Mouse (Mus musculus): Measurements from ENCODE around the gene Dab2.
A peak's percentile ranks its signal among the peaks of the same experiment; 100 is the strongest.

Dab2 gene

DNA sequence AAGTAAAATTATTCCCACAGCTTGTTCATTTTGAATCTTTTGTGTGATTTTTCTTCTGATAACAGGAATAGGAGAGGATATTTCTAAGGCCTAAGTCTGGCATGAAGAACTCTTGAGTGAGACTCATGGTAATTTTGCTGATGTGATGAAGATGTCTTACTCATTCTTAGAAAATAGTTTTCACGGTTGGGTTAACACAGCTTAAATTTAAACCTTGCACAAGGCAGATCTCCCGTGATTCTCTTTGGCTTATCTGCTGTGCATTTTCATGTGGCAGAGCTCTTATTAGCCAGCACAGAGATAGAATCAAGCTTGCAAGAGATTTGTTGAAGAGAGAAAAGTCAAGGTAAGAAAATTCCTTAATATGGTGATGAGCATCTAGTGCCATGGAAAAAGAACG is at the start of gene Dab2:
Gene Dab2 (plus strand): TSS at position 235 of the 400 bp plus-strand sequence.
- ATAC-seq (ENCODE audit: low TSS enrichment): no peak

DNA sequence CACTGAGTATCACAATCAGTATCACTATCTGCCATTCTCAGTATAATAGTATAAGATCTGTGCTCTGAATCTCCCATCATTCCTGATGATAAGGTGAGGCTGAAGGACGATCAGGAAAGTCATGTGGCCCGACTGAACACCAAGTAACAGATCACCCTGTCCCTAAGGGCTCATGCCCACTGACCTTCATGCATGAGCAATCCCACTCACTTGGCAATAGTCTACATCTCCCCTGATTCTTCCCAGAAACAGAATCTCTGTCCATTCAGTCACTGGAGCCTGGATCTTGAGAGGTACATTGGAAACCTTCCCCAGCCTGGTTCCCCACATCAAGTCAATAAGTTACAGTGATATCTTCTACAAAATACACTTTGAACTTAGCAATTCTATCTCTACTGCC is 46.1 kb upstream of the Dab2 start:
- no peak for ATAC-seq (ENCODE audit: low TSS enrichment)

DNA sequence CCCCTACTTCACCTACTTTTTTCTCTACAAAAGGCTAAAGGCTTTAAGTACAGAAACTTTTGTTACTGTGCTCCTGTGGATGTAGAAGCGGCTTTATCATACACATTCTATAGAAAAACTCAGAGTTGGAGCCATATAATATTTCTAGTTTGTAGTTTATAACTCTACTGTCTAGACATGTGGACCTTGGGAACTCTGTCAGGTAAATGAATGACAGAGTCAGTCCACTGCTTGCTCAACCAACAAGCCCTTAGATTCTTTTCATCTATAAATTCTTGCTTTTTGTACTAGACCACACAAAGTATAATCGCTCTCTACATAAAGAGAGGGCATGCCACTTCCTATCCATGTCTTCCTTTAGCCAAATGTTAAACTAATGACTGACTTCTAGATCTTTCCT is 45.2 kb upstream of the Dab2 start:
- ATAC-seq (ENCODE audit: low TSS enrichment): no peak

DNA sequence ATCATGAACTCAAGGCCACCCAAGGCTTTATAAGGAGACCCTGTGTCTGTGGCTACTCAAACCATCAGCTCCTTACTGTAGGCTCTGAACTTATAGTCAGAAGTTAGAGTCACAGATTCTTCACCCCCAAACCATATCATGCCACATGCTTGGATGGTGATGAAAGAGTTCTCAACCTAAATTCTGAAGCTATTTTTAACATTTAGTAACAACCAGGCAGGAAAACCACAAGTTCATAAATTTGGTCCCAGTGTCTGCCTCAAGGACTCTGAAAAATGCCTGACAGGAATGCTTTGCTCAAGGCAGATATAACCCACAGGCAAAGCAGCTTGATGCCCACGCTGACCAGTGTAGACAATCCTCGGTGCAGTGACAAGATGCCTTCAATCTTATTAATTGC is 42.5 kb upstream of the Dab2 start:
- ATAC-seq (ENCODE audit: low TSS enrichment): no peak

DNA sequence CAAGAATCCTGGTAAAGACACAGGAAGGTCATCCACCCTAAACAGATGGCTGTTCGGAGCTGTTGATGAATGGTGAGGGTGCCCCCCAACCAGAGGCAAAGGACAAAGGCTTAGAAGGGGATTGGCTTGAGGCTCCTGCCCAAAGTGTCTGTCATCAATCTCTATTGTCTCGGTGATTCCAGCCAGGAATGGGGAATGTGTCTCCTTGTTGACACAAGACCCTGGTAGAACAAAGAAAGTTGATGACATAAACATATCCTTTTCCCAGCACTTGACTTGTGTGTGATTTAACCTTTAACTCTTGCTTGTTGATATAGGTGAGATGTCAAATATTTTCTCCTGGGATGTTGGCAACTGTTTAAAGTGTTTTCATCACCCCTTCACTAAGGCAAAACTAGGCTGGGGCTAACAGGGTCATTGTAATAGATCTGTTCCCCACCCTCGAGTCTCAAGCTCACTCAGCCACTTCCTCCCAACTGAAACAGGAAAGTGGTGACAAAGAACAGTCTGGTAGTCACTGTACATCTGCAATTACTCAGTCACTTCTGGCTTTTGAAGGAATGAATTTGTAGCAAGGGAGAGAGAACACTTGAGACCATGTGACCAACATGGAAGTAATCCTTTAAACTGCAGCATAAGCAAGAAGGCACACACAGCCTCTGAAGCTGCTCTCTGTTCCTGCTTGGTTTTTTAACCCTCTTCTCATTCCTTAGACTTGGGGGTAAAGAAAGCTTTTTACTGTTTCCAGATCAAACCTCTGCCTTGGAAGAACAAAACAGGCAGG is 39.4 kb upstream of the Dab2 start:
- no peak for ATAC-seq (ENCODE audit: low TSS enrichment)

DNA sequence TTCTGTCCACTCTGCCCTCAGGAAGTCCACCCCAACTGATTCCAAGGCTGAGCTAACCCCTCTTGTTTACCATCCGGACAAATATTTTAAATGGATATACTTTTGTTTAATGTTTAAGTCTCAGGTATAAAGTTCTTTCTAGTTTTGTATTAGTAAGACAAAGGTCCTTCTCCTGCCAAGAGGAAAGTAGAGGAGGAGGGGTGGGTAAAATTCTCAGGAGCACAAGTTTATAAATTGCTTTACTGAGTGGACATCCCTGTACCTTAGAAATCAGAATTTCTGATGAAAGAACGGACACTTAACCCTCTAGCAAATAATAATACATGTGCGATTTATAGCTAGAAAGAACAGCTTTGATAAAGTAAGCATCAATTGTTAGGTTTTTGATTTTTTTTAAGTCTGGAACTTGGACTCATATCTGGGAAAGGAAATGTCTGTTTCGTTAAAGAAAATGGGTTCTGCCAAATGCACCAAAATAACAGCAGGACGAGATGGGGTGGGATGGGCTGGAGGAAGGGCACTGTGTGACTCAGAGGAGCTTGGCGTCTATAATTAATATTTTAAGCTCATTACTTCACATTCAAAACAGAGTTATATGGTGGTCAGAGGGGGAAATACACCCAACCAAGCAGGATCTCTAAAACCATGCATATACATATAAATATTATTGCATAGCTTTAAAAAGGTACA is 38.7 kb upstream of the Dab2 start:
- ATAC-seq (ENCODE audit: low TSS enrichment): no peak

DNA sequence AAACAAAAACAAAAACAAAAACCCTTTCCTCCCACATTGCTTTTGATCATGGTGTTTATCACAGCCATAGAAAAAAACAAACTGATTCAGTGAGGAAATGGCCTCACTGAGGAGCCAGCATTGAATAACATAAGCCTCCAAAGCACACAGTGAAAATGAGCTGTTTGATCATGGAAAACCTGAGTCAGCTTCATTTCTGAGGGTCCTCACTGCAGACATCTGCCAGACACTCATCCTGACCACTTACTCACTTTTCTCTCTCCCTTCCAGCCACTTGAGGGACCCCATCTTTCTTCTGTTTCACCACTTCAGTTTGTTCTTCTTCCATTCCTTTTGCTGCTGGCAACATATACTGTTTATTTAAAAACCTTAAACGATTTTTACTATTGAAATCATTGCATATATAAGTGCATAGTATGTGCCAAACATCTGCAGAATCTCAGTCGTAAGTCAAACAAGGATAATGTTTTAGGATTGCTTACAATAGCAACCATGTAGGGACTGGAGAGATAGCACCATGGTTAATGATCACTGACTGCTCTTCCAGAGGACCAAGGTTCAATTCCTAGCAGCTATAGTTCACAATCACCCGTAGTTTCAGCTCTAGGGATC is 32.3 kb upstream of the Dab2 start:
- ATAC-seq (ENCODE audit: low TSS enrichment): no peak

DNA sequence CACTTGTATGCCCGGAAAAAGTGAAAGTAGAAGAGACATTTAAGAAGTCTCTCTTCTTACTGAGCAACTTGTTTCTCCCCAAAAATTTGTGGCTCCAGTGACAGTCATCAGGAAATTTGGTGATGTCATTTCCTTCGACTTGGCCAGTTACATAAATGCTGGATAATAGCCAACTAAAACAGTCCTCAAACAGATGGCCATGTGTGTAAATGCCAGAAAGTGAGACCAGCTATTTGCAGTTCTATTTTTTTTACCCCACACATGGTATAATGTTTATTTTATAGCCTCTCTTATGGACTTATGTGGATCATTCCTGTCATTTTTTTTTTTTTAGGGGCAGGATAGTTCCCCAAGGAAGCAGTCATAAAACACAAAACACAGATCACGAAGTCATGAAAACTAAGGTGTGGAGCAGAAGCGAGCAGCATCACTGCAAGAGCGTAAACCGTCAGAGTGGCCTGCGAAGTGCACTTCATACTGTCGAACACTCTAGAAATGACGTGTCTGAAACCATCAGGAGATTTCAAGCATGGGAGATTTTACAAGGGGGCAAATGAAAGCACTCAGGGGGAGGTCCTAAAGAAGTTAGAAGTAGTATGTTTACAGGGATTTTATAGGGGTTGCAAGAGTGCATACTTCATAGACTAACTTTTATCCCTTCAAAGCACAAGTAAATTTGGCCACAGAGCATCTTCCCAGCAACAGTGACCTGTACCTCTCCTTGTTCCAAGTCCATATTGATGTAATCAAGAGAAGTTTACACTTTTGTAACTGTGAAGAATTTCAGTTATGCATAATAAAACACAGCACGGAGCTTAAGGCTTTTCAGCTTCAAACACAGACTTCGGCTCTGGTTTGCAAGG is 20.8 kb upstream of the Dab2 start:
- no peak for ATAC-seq (ENCODE audit: low TSS enrichment)

DNA sequence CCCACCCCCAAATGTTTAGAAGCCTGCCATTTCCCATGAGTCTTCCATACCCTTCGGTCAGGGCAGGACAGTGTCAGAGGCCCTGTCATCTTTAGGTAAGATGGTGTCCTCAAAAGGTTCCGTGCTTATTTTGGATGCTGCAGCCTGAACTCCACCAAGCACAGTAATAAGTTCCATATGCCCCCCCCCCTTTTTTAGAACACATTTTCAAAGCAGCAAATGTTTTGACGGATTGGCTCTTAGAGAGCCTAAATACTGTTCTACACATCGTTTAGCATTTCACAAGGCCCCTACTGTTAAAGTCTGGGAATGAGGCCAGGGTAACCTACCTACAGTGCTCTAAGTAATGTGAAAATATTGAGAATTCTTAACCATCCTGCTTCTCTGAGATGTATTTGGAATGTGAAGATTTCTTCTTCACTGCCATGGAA is 19.6 kb upstream of the Dab2 start:
- ATAC-seq (ENCODE audit: low TSS enrichment): peak; percentile 88

DNA sequence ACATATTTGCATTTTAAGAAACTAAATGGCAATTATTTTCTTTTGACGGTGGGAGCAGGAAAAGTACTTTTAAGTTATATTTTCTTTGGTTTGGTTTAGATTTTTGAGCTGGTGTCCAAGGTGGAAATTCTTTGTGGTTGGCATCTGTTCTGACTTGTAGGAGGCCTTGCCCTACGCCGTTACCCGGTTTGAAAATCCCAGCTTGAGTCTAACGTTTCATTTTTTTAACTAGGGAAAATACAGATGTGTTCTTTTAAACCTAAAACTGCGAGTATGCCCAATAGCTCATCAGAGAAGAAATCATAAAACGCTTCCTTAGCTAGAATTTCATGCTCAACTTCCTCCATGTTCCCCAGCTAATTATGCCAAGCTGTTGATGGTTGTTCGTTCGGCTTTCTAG is 16.3 kb upstream of the Dab2 start:
- ATAC-seq (ENCODE audit: low TSS enrichment): no peak

DNA sequence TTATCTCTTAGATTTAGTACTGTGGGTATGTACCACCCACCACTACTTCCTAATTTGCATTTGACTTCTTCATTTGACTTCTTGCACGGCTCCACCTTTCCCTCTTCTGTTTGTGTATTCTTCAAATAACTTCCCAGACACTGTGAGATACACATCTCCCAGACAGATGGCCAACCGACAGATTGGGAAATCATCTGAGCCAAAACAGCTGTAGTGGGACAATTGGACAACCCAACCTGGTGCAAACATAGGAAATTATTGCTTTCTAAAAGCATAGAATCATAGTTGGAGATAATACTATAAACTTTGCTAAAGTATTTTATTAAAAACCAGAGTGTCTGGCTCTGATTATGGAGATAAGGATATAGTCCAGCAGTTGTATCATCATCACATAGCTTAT is 3.5 kb upstream of the Dab2 start:
- ATAC-seq (ENCODE audit: low TSS enrichment): no peak

DNA sequence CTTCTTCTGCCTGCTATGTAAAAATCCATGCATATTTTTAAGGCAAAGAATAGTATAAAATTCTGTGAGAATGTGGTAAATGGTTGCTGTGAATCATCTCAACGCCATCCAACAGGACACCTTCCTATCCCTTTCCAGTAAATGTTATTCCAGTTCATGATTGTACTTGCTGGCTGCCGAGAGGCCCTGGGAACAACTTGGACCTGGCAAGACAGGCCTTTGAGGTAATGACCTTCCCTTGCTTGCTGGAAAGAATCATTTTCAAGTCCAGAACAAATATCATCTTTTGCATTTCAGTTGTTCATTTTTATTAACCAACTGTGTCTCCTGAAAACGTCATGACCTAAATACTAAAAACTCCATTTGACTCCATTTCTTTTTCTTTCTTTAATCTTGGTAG is 862 bp upstream of the Dab2 start:
- ATAC-seq (ENCODE audit: low TSS enrichment): peak; percentile 34; the same call in 1 of the 2 replicates

DNA sequence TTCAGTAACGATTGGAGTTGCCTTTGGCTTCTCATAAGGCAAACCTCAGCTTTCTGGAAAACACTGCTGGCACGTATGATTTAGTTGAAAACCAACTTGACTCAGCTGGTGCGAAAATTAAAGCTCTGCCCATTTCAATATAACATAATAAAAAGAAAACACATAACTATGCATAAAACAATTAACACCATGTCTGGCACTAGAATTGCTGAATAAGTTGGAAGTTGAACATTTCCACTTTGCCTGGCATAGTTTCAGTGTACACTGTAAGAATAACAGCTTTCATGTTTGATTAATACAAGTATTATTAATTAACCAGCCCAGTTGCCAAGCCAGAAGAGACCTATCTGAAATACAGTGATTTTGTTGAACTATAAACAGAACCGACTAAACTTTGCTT is 2.6 kb downstream of the Dab2 start:
- no peak for ATAC-seq (ENCODE audit: low TSS enrichment)

DNA sequence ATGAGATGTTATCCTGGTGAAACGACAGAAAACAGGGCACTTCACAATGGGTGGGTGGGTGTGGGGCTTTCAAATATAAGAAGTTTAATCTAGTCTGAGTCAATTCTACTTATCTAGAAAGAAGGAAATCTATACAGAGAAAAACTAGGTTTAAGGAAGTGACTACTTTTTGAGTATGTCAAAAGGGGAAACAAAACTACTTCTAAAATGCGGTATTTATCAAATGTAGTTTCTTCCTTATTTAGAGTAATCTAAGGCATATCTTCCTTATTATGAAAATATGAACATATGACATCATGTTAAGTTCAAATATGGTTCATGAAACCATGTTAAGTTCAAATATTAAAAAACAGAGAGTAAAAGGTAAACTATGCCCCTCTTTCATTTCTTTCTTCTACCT is 4.2 kb downstream of the Dab2 start:
- ATAC-seq (ENCODE audit: low TSS enrichment): no peak

DNA sequence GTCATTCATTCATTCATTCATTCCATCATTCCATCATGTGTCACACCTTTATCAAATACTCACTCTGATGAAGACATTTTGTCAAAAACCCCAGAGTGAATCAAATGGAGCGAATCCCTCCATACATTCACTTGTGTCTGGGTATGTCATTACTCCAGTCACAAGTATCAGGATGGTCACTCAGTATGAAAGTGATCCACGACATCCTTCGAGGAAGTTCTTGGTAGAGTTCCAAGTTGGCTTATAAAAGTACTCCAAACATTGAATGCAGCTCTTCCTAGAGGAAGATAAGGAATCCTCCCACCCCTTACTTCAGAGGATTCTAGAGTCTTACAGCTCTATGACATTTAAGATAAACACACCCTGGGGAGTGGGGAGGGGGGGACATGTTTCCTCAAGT is 10.0 kb downstream of the Dab2 start:
- no peak for ATAC-seq (ENCODE audit: low TSS enrichment)

DNA sequence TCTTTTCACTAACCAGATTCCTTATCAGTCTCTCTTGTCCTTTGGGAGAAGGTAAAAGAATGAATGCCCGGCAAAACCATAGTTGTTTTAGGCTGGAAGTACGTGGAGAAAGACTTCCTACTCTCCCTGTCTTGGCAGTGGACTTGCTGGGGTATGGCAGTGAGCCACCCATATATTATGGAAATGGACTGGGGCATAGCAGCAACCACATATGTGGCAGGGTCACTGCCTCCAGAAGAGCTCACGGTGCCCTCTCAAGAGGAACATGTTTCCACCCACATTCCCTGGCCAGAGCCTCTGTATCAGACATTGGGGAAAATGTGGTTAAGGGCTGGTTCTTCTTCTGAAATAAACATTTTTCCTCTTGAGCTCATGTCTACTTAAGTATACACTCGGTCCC is 10.8 kb downstream of the Dab2 start:
- peak; percentile 47; the same call in 1 of the 2 replicates for ATAC-seq (ENCODE audit: low TSS enrichment)

DNA sequence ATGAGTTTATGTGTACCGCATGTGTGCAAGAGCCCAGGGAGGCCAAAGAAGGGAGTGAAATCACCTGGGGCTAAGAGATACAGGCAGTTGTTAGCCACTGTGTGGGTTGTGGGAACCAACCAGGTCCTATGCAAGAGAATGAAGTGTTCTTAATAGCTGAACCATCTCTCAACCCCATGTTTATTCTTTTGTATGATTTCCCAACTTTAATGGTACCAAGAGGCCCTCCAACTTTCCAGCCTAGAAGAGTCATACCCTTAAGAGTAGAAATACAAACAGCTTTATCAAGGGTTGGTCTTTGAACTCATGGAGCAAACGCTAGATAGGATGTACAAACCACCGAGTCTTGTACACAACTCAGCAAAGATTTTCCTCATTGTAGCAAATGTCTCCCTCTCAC is 12.8 kb downstream of the Dab2 start:
- ATAC-seq (ENCODE audit: low TSS enrichment): no peak

DNA sequence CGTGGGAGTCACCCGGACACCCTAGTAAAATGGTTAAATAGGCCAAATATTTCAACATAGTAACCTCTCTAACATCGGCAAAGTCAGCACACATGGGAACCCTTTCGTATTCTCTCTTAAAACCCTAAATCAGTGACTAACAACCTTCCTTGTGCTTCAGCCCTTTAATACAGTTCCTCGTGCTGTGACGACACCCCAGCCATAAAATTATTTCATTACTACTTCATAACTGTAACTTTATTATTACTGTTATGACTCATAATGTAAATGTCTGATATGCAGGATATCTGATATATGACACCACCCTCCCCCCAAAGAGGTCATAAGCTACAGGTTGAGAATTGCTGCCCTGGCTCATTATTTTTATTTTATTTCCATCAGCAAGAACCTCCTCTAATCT is 19.8 kb downstream of the Dab2 start:
- ATAC-seq (ENCODE audit: low TSS enrichment): no peak

DNA sequence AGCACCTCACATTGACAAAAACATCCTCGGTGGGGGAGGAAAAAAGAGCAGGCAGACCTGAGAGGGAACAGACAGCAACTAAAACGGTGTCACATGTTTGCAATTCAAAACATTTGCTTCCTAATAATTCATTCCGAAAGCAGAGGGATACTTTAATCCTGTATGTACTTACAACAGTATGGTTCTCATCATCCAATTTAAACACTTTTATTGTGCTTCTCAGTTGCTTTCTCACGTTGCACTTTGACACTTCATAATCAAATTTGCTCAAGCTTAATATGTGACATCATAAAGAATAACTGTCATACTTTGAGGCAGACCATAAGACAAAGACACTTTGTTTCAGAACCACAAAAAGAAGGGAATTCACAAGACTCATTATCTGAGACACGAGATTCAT is 20.9 kb downstream of the Dab2 start:
- no peak for ATAC-seq (ENCODE audit: low TSS enrichment)

DNA sequence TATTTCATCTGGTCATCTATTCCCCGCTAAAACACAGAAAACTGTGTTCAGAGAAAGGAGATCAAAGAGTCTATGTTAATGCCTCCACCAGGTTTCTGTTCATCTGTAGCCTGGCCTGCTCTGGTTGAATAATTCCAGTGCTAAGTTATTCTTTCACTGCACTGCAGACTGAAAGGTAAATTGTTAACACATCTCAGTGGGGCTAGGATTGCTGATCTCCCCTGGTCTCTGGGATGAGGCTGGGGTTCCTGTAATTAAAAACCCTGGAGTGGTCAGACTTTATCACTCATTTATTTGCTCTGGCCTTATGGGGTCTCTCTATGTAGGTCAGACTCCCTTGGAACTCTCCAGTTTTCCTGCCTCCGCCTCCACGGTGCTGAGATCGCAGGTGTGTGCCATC is 21.7 kb downstream of the Dab2 start:
- ATAC-seq (ENCODE audit: low TSS enrichment): no peak

DNA sequence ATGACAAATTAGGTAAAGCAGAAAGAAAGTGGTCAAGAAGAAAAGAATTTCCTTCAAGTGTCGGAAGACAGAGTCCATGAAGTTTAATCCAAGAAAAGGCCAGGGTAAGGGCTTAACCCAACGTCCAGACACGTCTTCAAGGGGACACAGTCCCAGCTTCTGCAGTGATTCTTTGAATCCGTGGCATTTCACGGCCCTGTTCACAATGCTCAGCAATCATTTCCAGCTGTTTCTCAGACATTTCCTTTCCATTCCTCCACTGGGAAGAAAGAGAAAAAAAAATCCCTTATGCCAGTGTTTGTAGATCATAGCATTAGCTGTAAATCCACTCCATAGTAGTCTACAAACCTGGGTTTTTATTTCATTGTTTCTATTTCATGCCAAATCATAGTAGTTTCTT is 22.7 kb downstream of the Dab2 start:
- no peak for ATAC-seq (ENCODE audit: low TSS enrichment)

DNA sequence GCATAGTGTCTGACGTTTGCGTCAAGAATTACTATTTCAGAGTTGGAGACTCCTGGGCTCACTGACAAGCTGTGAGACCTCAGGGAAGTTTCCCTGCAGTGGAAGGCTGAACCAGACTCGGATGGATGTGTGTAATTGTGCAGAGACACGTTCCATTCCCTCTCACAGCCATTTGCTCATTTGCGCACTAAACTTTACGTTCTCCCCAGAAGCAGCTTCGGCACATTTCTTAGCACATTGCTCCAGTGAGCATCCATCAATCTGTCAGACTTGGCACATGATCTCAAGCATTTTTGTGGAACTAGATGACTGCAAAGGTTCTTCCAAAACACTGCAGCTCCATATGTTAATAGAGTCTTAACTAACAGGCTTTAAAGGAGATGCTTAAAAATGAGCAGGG is 24.0 kb downstream of the Dab2 start:
- ATAC-seq (ENCODE audit: low TSS enrichment): 0 out of 2 replicates have a peak, but pooled peaks have one; percentile 16
